Mouse (Mus musculus) intestine, embryonic 16.5 days (tissue): ENCODE data around the gene Espn. TPM values are rescaled to one million over a fixed set of nuclear protein-coding genes. Genes with fewer than 3 reads are reported as not detected.

Experiments
- ATAC-seq: fragments of 200-750 bp; cut with Nextera tagmentation; 2 replicates; pipeline ENCODE4 v1.8.0; 2017; ENCODE audit warnings: moderate TSS enrichment, moderate library complexity
- H3K27ac ChIP-seq: fragments of 300-500 bp; sonication (generic); 2 replicates; pipeline ENCODE4 v1.5.1; 2014; ENCODE audit warnings: mild to moderate bottlenecking, low read length
- H3K27me3 ChIP-seq: fragments of 300-500 bp; sonication (generic); replicated peaks from 2 replicates; pipeline ENCODE4 v1.6.1; 2014; ENCODE audit warnings: low read length, control low read depth, mixed read lengths; ENCODE audit not compliant: control insufficient read depth, insufficient read depth
- H3K36me3 ChIP-seq: fragments of 300-500 bp; sonication (generic); 2 replicates; pipeline ENCODE4 v1.6.1; 2014; ENCODE audit warnings: low read length, control low read depth; ENCODE audit not compliant: control insufficient read depth, insufficient read depth
- H3K4me1 ChIP-seq: fragments of 300-500 bp; sonication (generic); 2 replicates; pipeline ENCODE4 v1.6.1; 2014; ENCODE audit warnings: low read length, control low read depth, mixed read lengths; ENCODE audit not compliant: control insufficient read depth, insufficient read depth
- H3K4me2 ChIP-seq: fragments of 300-500 bp; sonication (generic); 2 replicates; pipeline ENCODE4 v1.6.1; 2014; ENCODE audit warnings: low read depth, low read length, control low read depth
- H3K4me3 ChIP-seq: fragments of 300-500 bp; sonication (generic); 2 replicates; pipeline ENCODE4 v1.5.1; 2014; ENCODE audit warnings: mild to moderate bottlenecking, low read length
- H3K9ac ChIP-seq: fragments of 300-500 bp; sonication (generic); 2 replicates; pipeline ENCODE4 v1.6.1; 2014; ENCODE audit warnings: low read depth, low read length
- H3K9me3 ChIP-seq: fragments of 300-500 bp; sonication (generic); 2 replicates; pipeline ENCODE4 v1.6.1; 2016; ENCODE audit warnings: low read length, control low read depth; ENCODE audit not compliant: control insufficient read depth
- WGBS: fragments of 180-500 bp; shearing (Covaris S2); extraction: QIAGEN DNeasy Blood & Tissue Kit; methylation state at CpG from one replicate; pipeline ENCODE4 v1.1.7; 2014; 5-methylcytosine and 5-hydroxymethylcytosine counted together
- polyA plus RNA-seq: library from polyadenylated mRNA; unstranded; fragments of >200 nt; fragmentation: Nextera tagmentation; extraction: Ambion mirVana; gene quantifications from 2 replicates; pipeline ENCODE4 v1.2.1, GENCODE M21; 2015

Gene Espn
- polyA plus RNA-seq, 1 experiment from 2014 or later = 31.6 TPM

DNA sequence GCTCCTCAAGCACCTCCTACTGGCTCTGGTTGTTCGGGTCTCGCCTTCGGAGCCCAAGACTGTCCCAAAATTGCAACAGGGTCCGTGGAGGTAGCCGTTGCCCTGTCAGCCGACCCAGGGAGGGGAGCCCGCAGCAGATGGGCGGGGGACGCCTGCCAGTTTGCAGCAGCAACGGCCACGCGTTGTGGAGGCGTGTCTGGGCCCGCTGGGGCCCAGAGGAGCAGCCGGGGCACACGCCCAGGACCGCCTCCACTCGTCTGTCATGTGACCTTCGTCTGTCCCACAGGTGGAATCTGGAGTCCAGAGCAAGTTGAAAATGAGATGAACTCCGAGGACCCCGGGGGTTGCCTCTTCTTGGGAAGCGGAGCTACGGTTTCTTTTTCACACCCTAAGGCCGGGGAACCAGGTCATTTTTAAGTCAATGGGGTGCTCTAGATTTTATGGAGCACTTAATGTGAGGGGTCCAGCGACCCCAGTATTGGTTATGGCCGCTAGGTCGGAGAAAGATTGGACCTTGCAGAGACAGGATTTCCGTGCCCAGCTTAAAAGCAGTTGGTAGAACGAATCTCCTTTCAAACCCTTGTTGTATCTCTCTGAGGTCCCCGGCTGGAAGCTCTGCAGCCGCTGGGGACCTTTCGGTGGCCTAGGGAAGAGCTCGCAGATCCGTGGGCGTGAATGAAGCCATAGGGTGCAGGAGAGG is 6.6 kb upstream of the Espn start, which contains the start of gene Hes2:
Gene Hes2 (plus strand): TSS at position 283 of the 700 bp plus-strand sequence.
- Histone ChIP-seq H3K27me3 (peaks cover 48% of the 10 kb centered on the region), H3K36me3 (no peaks in the 10 kb centered on the region), H3K27ac (no peak within 1 kb of the TSS), H3K4me1 (peaks cover 34% of the 10 kb centered on the region), H3K9me3 (no peaks in the 10 kb centered on the region), H3K9ac (peak within 1 kb of the TSS; percentile 35), H3K4me2 (peak within 1 kb of the TSS; percentile 48), H3K4me3 (peak within 1 kb of the TSS; percentile 40)
- 0 out of 2 replicates have a peak, but pooled peaks have one; percentile 16 for ATAC-seq
- 4% methylated on average over 35 of the region's 35 CpGs for WGBS

DNA sequence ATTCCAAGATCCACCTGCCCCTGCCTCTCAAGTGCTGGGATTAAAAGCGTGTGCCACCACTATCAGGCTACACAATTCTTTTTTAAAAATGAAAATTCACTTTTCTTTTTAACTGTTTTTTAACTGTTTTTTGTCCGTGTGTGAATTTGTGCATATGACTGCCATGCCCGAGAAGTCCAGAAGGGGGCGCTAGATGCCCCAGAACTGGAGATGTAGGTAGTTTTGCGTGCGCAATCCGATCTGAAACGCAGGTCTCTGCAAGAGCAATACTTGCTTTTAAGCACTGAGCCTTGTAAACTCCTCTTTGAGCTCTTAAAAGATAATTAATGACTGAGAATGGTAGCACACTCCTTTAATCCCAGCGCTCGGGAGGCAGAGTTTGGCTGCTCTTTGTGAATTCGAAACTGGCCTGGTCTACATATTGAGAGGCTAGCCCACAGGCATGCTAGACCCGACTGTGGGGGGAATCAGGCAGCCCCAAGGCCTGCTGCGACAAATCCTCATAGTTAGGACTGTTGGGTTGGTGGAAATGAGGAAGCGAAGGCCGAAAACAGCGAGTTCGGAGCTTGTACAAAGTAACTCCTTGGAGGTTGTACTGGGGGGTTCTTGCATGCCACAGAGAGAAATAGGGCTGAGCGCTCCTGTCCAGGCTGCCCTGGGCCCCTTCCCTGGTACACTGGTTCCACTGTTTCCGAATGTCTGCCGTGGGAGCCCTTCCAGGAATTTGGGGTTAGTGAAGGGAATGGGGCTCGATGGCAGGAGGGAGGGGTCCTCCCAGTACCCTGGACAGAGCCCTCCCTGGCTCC is 5.8 kb upstream of the Espn start:
- peak overlapping the region; percentile 48 for H3K4me2 ChIP-seq
- H3K36me3 ChIP-seq = no peaks in the 10 kb centered on the region
- no peaks in the 10 kb centered on the region for H3K9me3 ChIP-seq
- peaks cover 38% of the 10 kb centered on the region for H3K4me1 ChIP-seq
- peaks cover 50% of the 10 kb centered on the region for H3K27me3 ChIP-seq
- H3K27ac ChIP-seq = no peak overlapping the region
- no peak overlapping the region for H3K9ac ChIP-seq
- 14% methylated on average over 21 of the region's 21 CpGs for WGBS
- H3K4me3 ChIP-seq = peak overlapping the region; percentile 40
- no peak for ATAC-seq

DNA sequence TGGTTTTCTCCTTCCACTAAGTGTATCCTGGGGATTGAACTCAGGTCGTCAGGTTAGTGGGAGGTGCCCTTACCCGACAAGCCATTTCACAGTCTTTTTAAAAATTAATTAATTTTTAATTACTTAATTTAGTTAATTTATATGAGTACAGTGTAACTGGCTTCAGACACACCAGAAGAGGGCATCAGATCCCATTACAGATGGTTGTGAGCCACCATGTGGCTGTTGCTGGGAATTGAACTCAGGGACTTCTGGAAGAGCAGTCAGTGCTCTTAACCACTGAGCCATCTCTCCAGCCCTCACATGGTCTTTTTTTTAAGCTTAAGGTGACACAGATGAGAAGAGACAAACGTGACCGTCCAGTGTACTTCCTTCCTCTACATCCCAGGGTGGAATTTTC is 2.8 kb upstream of the Espn start:
- Histone ChIP-seq H3K27ac (no peak overlapping the region), H3K9ac (no peak overlapping the region), H3K27me3 (peaks cover 59% of the 10 kb centered on the region), H3K4me1 (peaks cover 35% of the 10 kb centered on the region), H3K4me3 (no peak overlapping the region), H3K36me3 (no peaks in the 10 kb centered on the region), H3K9me3 (no peaks in the 10 kb centered on the region), H3K4me2 (no peak overlapping the region)
- ATAC-seq = no peak
- WGBS = 74% methylated on average over 4 of the region's 4 CpGs

- Histone ChIP-seq H3K4me3 (peak overlapping the region; percentile 24), H3K27me3 (peaks cover 53% of the 10 kb centered on the region)
These were observed 1.6 kb upstream of the Espn start for GRCm38 (mm10) chr4:152153771-152154177.

DNA sequence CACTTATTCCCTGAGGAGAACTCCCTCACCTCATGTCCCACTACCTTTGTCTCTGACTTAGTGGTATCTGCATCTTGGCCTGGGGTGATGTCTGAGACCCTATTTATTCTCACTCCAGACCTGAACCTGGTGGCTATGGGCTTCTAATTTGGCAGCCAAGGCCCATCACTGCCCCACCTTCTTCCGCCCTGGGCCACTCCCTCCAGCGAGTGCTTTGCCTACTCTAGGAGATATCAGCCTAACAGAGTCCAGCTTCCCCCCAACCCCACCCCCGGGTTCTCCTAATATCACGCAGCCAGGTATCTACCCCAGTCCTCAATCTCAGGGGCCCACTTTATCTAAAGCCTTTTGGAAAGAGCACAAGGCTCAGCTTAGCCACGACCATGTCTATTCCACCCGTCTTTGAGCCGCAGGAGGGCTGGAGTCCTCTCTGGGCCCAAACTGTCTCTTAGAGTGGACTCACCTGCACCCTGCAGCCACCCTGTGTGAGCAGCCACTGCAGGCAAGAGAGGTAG is 663 bp downstream of the Espn start:
- Histone ChIP-seq H3K4me1 (peaks cover 16% of the 10 kb centered on the region), H3K4me2 (peak overlapping the region; percentile 84; the same call in 1 of the 2 replicates), H3K9ac (peak overlapping the region; percentile 55; the same call in 1 of the 2 replicates), H3K9me3 (no peaks in the 10 kb centered on the region), H3K36me3 (no peaks in the 10 kb centered on the region), H3K4me3 (peak overlapping the region; percentile 50), H3K27ac (no peak overlapping the region), H3K27me3 (peaks cover 35% of the 10 kb centered on the region)
- peak; percentile 16 for ATAC-seq
- 24% methylated on average over 7 of the region's 7 CpGs for WGBS

More at GRCm38 (mm10) chr4:152153771-152154177, 1.6 kb upstream of the Espn start:
- H3K4me2 ChIP-seq = peak overlapping the region; percentile 48
- WGBS = 2% methylated on average over 23 of the region's 23 CpGs
- no peaks in the 10 kb centered on the region for H3K36me3 ChIP-seq
- no peaks in the 10 kb centered on the region for H3K9me3 ChIP-seq
- H3K27ac ChIP-seq = no peak overlapping the region
- H3K9ac ChIP-seq = 0 out of 2 replicates have a peak overlapping the region, but pooled peaks have one; percentile 23
- H3K4me1 ChIP-seq = peaks cover 23% of the 10 kb centered on the region
- peak; percentile 61 for ATAC-seq

DNA sequence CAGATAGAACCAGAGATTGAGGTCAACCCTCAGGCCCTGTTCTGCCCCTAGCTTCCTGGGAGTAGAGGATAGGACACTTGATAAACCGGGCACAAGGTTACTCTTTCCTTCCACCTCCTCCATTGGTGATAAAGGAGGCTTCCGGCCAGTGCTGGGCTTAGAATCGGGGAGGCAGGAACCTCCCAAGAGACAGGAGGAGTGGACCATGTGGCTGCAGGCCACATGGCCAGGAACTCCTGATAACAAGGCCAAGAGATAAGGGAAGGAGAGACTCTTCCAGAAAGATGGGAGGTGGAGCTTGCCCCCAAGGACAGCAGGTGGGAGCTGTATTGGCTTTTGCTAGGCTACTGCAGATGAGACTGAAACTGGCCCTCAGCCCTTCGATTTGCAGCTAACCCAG is 1.6 kb downstream of the Espn start:
- 75% methylated on average over 4 of the region's 4 CpGs for WGBS
- Histone ChIP-seq H3K9me3 (no peaks in the 10 kb centered on the region), H3K9ac (no peak overlapping the region), H3K4me2 (no peak overlapping the region), H3K27me3 (peaks cover 35% of the 10 kb centered on the region), H3K36me3 (no peaks in the 10 kb centered on the region), H3K27ac (no peak overlapping the region), H3K4me1 (peaks cover 16% of the 10 kb centered on the region), H3K4me3 (no peak overlapping the region)
- ATAC-seq = no peak

DNA sequence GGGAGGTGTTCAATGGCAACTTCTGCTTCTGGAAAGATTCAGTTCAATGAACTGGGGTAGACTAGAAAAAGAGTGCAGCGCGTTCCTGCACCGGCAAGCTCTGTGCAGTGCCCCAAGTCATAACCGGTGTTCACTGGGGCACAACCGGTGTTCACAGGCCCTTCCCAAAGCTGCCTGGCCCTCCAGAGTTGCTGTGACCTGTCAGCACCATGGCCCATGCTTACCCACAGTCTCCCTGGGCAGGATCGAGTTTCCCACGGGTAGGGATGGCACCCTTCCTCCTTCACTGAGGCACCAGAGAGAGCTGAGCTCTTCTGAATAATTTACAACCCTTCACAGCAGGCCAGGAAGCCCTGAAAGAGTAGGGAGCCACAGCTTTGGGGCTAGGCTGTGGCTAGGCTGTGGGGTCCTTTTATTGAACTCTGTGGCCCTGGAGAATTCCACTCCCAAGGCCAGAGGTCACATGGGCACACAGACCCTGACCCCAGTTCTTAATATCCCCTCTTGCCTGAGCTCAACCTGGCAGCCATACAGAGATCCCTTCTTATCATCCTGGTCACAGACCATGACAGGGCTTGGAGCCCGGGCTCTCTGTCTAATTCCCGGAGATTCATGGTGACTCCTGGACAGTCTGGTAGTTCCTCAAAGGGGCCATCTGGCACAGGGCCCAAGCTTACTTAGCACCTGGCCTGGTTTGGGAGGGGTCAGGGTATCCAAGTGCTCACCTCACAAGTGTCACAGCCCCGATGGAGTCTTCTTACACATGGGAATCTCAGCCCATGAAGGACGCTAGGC is 5.9 kb downstream of the Espn start:
- WGBS = 59% methylated on average over 11 of the region's 11 CpGs
- Histone ChIP-seq H3K4me1 (no peaks in the 10 kb centered on the region), H3K9ac (peak overlapping the region; percentile 7; the same call in 1 of the 2 replicates), H3K36me3 (no peaks in the 10 kb centered on the region), H3K9me3 (no peaks in the 10 kb centered on the region), H3K27ac (no peak overlapping the region), H3K27me3 (peaks cover 20% of the 10 kb centered on the region), H3K4me2 (no peak overlapping the region), H3K4me3 (no peak overlapping the region)
- no peak for ATAC-seq

- H3K36me3 ChIP-seq = no peaks in the 10 kb centered on the region
- H3K27ac ChIP-seq = no peak overlapping the region
- H3K4me3 ChIP-seq = no peak overlapping the region
- no peaks in the 10 kb centered on the region for H3K9me3 ChIP-seq
- no peak overlapping the region for H3K9ac ChIP-seq
- no peak overlapping the region for H3K4me2 ChIP-seq
- 62% methylated on average over 10 of the region's 10 CpGs for WGBS
- no peak for ATAC-seq
- H3K4me1 ChIP-seq = no peaks in the 10 kb centered on the region
- peaks cover 14% of the 10 kb centered on the region for H3K27me3 ChIP-seq
These were observed 6.7 kb downstream of the Espn start for GRCm38 (mm10) chr4:152145473-152145872.

DNA sequence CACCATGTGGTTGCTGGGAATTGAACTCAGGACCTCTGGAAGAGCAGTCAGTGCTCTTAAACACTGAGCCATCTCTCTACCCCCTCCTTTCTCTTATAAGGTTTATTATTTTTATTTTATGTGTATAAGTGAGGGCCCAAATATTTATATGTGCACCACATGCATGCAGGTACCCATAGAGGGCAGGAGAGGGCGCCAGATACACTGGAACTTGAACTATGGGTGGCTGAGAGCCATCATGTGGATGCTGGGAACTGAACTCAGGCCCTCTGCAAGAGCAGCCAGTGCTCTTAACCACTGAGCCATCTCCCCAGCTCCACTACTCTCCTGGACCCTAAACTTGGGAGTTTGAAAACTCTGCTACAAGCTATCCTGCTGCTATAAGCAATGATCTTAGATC is 8.5 kb downstream of the Espn start:
- no peaks in the 10 kb centered on the region for H3K36me3 ChIP-seq
- no peak overlapping the region for H3K4me3 ChIP-seq
- no peak overlapping the region for H3K4me2 ChIP-seq
- peaks cover 4% of the 10 kb centered on the region for H3K4me1 ChIP-seq
- H3K9ac ChIP-seq = no peak overlapping the region
- ATAC-seq = no peak
- no peaks in the 10 kb centered on the region for H3K9me3 ChIP-seq
- WGBS = 36% methylated on average over 1 of the region's 1 CpGs
- peaks cover 4% of the 10 kb centered on the region for H3K27me3 ChIP-seq
- no peak overlapping the region for H3K27ac ChIP-seq
